Mouse (Mus musculus): ENCODE measurements around the gene Ddc. TPM values are rescaled to one million over a fixed set of nuclear protein-coding genes. Genes with fewer than 3 reads are reported as not detected.

Ddc gene
- polyA plus RNA-seq, 1 experiment from 2014 or later = 9.7 TPM

- H3K36me3 ChIP-seq = no peaks in the 10 kb centered on the region
- H3K4me2 ChIP-seq = peak overlapping the region; percentile 60
- H3K27ac ChIP-seq = peak overlapping the region; percentile 87
- ATAC-seq (ENCODE audit: low read depth) (peak; percentile 86), DNase-seq (peak; percentile 49)
- H3K9ac ChIP-seq = peak overlapping the region; percentile 49; the same call in 1 of the 2 replicates
- 24% methylated on average over 4 of the region's 4 CpGs for WGBS (ENCODE audit: insufficient replicate concordance)
- no peaks in the 10 kb centered on the region for H3K27me3 ChIP-seq
- H3K4me1 ChIP-seq (replicated peaks) = peaks cover 89% of the 10 kb centered on the region
- peak overlapping the region; percentile 2; the same call in 1 of the 2 replicates for H3K4me3 ChIP-seq (replicated peaks)
- no peaks in the 10 kb centered on the region for H3K9me3 ChIP-seq (replicated peaks)
Observed at GRCm38 (mm10) chr11:11885246-11885643, 12.7 kb downstream of the Ddc start.

- peak overlapping the region; percentile 87 for H3K27ac ChIP-seq
- peak overlapping the region; percentile 2; the same call in 1 of the 2 replicates for H3K4me3 ChIP-seq (replicated peaks)
- H3K27me3 ChIP-seq = no peaks in the 10 kb centered on the region
- ATAC-seq (ENCODE audit: low read depth) = peak; percentile 92
- H3K36me3 ChIP-seq = no peaks in the 10 kb centered on the region
- H3K4me2 ChIP-seq = peak overlapping the region; percentile 60
- WGBS (ENCODE audit: insufficient replicate concordance) = 13% methylated on average over 11 of the region's 11 CpGs
- DNase-seq = peak; percentile 76
- peak overlapping the region; percentile 51 for H3K9ac ChIP-seq
- H3K4me1 ChIP-seq (replicated peaks) = peaks cover 95% of the 10 kb centered on the region
- H3K9me3 ChIP-seq (replicated peaks) = no peaks in the 10 kb centered on the region
Observed at GRCm38 (mm10) chr11:11884533-11885245, 13.3 kb downstream of the Ddc start.

- H3K9me3 ChIP-seq (replicated peaks) = no peaks in the 10 kb centered on the region
- no peaks in the 10 kb centered on the region for H3K27me3 ChIP-seq
- DNase-seq (no peak), ATAC-seq (ENCODE audit: low read depth) (no peak)
- peaks cover 96% of the 10 kb centered on the region for H3K4me1 ChIP-seq (replicated peaks)
- no peak overlapping the region for H3K9ac ChIP-seq
- H3K4me3 ChIP-seq (replicated peaks) = no peak overlapping the region
- H3K36me3 ChIP-seq = no peaks in the 10 kb centered on the region
- WGBS (ENCODE audit: insufficient replicate concordance) = 58% methylated on average over 1 of the region's 1 CpGs
- H3K4me2 ChIP-seq = no peak overlapping the region
- H3K27ac ChIP-seq = no peak overlapping the region
Observed at GRCm38 (mm10) chr11:11881783-11882155, 16.2 kb downstream of the Ddc start.

GRCm38 (mm10) chr11:11881026-11881782 is 16.7 kb downstream of the Ddc start:
- DNase-seq (no peak), ATAC-seq (ENCODE audit: low read depth) (peak; percentile 19; the same call in 1 of the 2 replicates)
- Histone ChIP-seq H3K27me3 (no peaks in the 10 kb centered on the region), H3K4me1 (replicated peaks) (peaks cover 95% of the 10 kb centered on the region), H3K4me3 (replicated peaks) (no peak overlapping the region), H3K9ac (0 out of 2 replicates have a peak overlapping the region, but pooled peaks have one; percentile 22), H3K36me3 (no peaks in the 10 kb centered on the region), H3K27ac (peak overlapping the region; percentile 34; the same call in 1 of the 2 replicates), H3K4me2 (no peak overlapping the region), H3K9me3 (replicated peaks) (no peaks in the 10 kb centered on the region)
- 39% methylated on average over 13 of the region's 13 CpGs for WGBS (ENCODE audit: insufficient replicate concordance)

- no peak overlapping the region for H3K4me3 ChIP-seq (replicated peaks)
- no peak for DNase-seq
- no peaks in the 10 kb centered on the region for H3K9me3 ChIP-seq (replicated peaks)
- H3K9ac ChIP-seq = peak overlapping the region; percentile 22
- no peak overlapping the region for H3K4me2 ChIP-seq
- no peaks in the 10 kb centered on the region for H3K27me3 ChIP-seq
- WGBS (ENCODE audit: insufficient replicate concordance) = 86% methylated on average over 7 of the region's 7 CpGs
- H3K4me1 ChIP-seq (replicated peaks) = peaks cover 92% of the 10 kb centered on the region
- no peak for ATAC-seq (ENCODE audit: low read depth)
- no peak overlapping the region for H3K27ac ChIP-seq
- no peaks in the 10 kb centered on the region for H3K36me3 ChIP-seq
Observed at GRCm38 (mm10) chr11:11880351-11880750, 17.6 kb downstream of the Ddc start.

GRCm38 (mm10) chr11:11879699-11880002 is 18.3 kb downstream of the Ddc start:
- no peaks in the 10 kb centered on the region for H3K27me3 ChIP-seq
- H3K27ac ChIP-seq = peak overlapping the region; percentile 60
- H3K36me3 ChIP-seq = no peaks in the 10 kb centered on the region
- peaks cover 92% of the 10 kb centered on the region for H3K4me1 ChIP-seq (replicated peaks)
- no peak overlapping the region for H3K4me2 ChIP-seq
- H3K4me3 ChIP-seq (replicated peaks) = no peak overlapping the region
- no peak for DNase-seq
- ATAC-seq (ENCODE audit: low read depth) = no peak
- no peaks in the 10 kb centered on the region for H3K9me3 ChIP-seq (replicated peaks)
- no peak overlapping the region for H3K9ac ChIP-seq
- WGBS (ENCODE audit: insufficient replicate concordance) = 70% methylated on average over 4 of the region's 4 CpGs

- WGBS (ENCODE audit: insufficient replicate concordance) = 62% methylated on average over 10 of the region's 10 CpGs
- DNase-seq = no peak
- peaks cover 90% of the 10 kb centered on the region for H3K4me1 ChIP-seq (replicated peaks)
- no peak overlapping the region for H3K4me3 ChIP-seq (replicated peaks)
- no peaks in the 10 kb centered on the region for H3K36me3 ChIP-seq
- H3K27ac ChIP-seq = peak overlapping the region; percentile 60
- H3K4me2 ChIP-seq = no peak overlapping the region
- H3K9ac ChIP-seq = peak overlapping the region; percentile 14
- ATAC-seq (ENCODE audit: low read depth) = peak; percentile 16; the same call in 1 of the 2 replicates
- H3K9me3 ChIP-seq (replicated peaks) = no peaks in the 10 kb centered on the region
- no peaks in the 10 kb centered on the region for H3K27me3 ChIP-seq
Observed at GRCm38 (mm10) chr11:11878981-11879698, 18.8 kb downstream of the Ddc start.

GRCm38 (mm10) chr11:11878278-11878980 is 19.5 kb downstream of the Ddc start:
- ATAC-seq (ENCODE audit: low read depth) = 0 out of 2 replicates have a peak, but pooled peaks have one; percentile 15
- H3K4me1 ChIP-seq (replicated peaks) = peaks cover 84% of the 10 kb centered on the region
- no peaks in the 10 kb centered on the region for H3K27me3 ChIP-seq
- no peak for DNase-seq
- no peaks in the 10 kb centered on the region for H3K36me3 ChIP-seq
- no peaks in the 10 kb centered on the region for H3K9me3 ChIP-seq (replicated peaks)
- peak overlapping the region; percentile 14; the same call in 1 of the 2 replicates for H3K9ac ChIP-seq
- H3K27ac ChIP-seq = peak overlapping the region; percentile 60
- no peak overlapping the region for H3K4me3 ChIP-seq (replicated peaks)
- no peak overlapping the region for H3K4me2 ChIP-seq
- 9% methylated on average over 11 of the region's 11 CpGs for WGBS (ENCODE audit: insufficient replicate concordance)

GRCm38 (mm10) chr11:11877891-11878277 is 20.1 kb downstream of the Ddc start:
- H3K4me3 ChIP-seq (replicated peaks) = no peak overlapping the region
- ATAC-seq (ENCODE audit: low read depth) = no peak
- H3K27me3 ChIP-seq = no peaks in the 10 kb centered on the region
- H3K36me3 ChIP-seq = no peaks in the 10 kb centered on the region
- WGBS (ENCODE audit: insufficient replicate concordance) = 26% methylated on average over 4 of the region's 4 CpGs
- H3K4me2 ChIP-seq = no peak overlapping the region
- H3K9me3 ChIP-seq (replicated peaks) = no peaks in the 10 kb centered on the region
- peaks cover 84% of the 10 kb centered on the region for H3K4me1 ChIP-seq (replicated peaks)
- DNase-seq = no peak
- H3K9ac ChIP-seq = no peak overlapping the region
- peak overlapping the region; percentile 34; the same call in 1 of the 2 replicates for H3K27ac ChIP-seq

- Histone ChIP-seq H3K36me3 (no peaks in the 10 kb centered on the region), H3K27ac (no peak overlapping the region), H3K27me3 (no peaks in the 10 kb centered on the region), H3K4me3 (replicated peaks) (no peak overlapping the region), H3K4me1 (replicated peaks) (peaks cover 77% of the 10 kb centered on the region), H3K9me3 (replicated peaks) (no peaks in the 10 kb centered on the region), H3K9ac (no peak overlapping the region), H3K4me2 (no peak overlapping the region)
- 25% methylated on average over 3 of the region's 3 CpGs for WGBS (ENCODE audit: insufficient replicate concordance)
- ATAC-seq (ENCODE audit: low read depth) (no peak), DNase-seq (no peak)
Observed at GRCm38 (mm10) chr11:11876366-11876765, 21.6 kb downstream of the Ddc start.

- peaks cover 66% of the 10 kb centered on the region for H3K4me1 ChIP-seq (replicated peaks)
- no peak overlapping the region for H3K27ac ChIP-seq
- no peaks in the 10 kb centered on the region for H3K36me3 ChIP-seq
- H3K4me3 ChIP-seq (replicated peaks) = no peak overlapping the region
- 32% methylated on average over 2 of the region's 2 CpGs for WGBS (ENCODE audit: insufficient replicate concordance)
- no peak overlapping the region for H3K9ac ChIP-seq
- no peak for DNase-seq
- no peaks in the 10 kb centered on the region for H3K27me3 ChIP-seq
- H3K9me3 ChIP-seq (replicated peaks) = no peaks in the 10 kb centered on the region
- no peak overlapping the region for H3K4me2 ChIP-seq
- ATAC-seq (ENCODE audit: low read depth) = no peak
Observed at GRCm38 (mm10) chr11:11875230-11875629, 22.7 kb downstream of the Ddc start.
